Mouse (Mus musculus) gastrocnemius, postnatal 10 days (tissue): Measurements from ENCODE around the gene Mapk1ip1. TPM values are rescaled to one million over a fixed set of nuclear protein-coding genes. Genes with fewer than 3 reads are reported as not detected.

ENCODE experiments used
- DNase-seq: peaks from one replicate; pipeline ENCODE4 v3.0.0; 2021; ENCODE audit warnings: mixed read lengths
- total RNA-seq, 2 experiments: library from RNA; stranded (reverse); gene quantifications; 2 replicates each; pipeline ENCODE4 v1.2.3; 2021

The Mapk1ip1 gene
- total RNA-seq, 2 experiments from 2014 or later: 13.5 to 14.7 TPM

GRCm38 (mm10) chr7:138840594-138841021 is 5.5 kb downstream of the Mapk1ip1 start:
- peak; percentile 73 for DNase-seq

- no peak for DNase-seq
These were observed 11.0 kb downstream of the Mapk1ip1 start for GRCm38 (mm10) chr7:138835028-138835427.

GRCm38 (mm10) chr7:138827812-138828211 is 18.3 kb downstream of the Mapk1ip1 start:
- peak; percentile 78 for DNase-seq

GRCm38 (mm10) chr7:138824995-138825756 is 20.9 kb downstream of the Mapk1ip1 start:
- DNase-seq: no peak

GRCm38 (mm10) chr7:138824423-138824822 is 21.6 kb downstream of the Mapk1ip1 start:
- DNase-seq: no peak

GRCm38 (mm10) chr7:138818314-138818713 is 27.8 kb downstream of the Mapk1ip1 start:
- no peak for DNase-seq

GRCm38 (mm10) chr7:138813213-138813875 is 32.7 kb downstream of the Mapk1ip1 start:
- DNase-seq: no peak

- DNase-seq: no peak
These were observed 38.9 kb downstream of the Mapk1ip1 start for GRCm38 (mm10) chr7:138807146-138807545.

- DNase-seq: no peak
These were observed 42.7 kb downstream of the Mapk1ip1 start for GRCm38 (mm10) chr7:138803386-138803785.

- no peak for DNase-seq
These were observed 58.0 kb downstream of the Mapk1ip1 start for GRCm38 (mm10) chr7:138788109-138788508.

Other genes starting within 250 kb of the Mapk1ip1 start
- gene Ppp2r2d, start 194 bp downstream of the Mapk1ip1 start, total RNA-seq: 10 to 100 TPM; 32.5 TPM
- 10 to 100 TPM; 77.2 to 79.1 TPM for gene Bnip3, start 63.2 kb upstream of the Mapk1ip1 start, total RNA-seq
- under 1 TPM in 1 of 2 experiments, not detected in 1; 0.16 TPM for gene Jakmip3, start 94.5 kb upstream of the Mapk1ip1 start, total RNA-seq
- gene Dpysl4, start 239.7 kb upstream of the Mapk1ip1 start, total RNA-seq: 1 to 10 TPM; 1.6 TPM